Mouse (Mus musculus): ENCODE measurements around the gene 9530053A07Rik. TPM values are rescaled to one million over a fixed set of nuclear protein-coding genes. Genes with fewer than 3 reads are reported as not detected.

Gene 9530053A07Rik
- total and polyA plus RNA-seq, 3 experiments, result not detected

DNA sequence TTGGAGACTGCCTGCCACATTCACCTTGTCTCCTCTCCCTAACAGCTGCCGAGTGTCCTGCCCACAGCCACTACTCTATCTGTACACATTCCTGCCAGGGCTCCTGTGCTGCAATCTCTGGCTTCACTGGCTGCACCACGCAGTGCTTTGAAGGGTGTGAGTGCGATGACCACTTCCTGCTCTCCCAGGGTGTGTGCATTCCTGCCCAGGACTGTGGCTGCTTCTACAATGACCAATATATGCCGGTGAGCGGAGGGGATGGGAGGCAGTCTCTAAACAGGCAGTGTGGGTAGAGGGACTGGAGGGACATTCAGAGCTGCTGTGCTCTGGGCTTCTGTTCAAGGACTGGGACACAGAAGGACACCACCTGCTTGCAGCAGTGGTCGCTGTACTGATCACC is 30.0 kb downstream of the 9530053A07Rik start:
- DNase-seq (ENCODE audit: low read depth, low spot score), result no peak
- no peak overlapping the region for H3K9ac ChIP-seq (ENCODE audit: control insufficient read depth, low read depth, low read length, poor library complexity, severe bottlenecking)
- no peaks in the 10 kb centered on the region for H3K27me3 ChIP-seq (ENCODE audit: control insufficient read depth in 1 of 2, insufficient read depth in 2 of 2, low read length in 2 of 2)
- TF ChIP-seq MAFK (IDR thresholded peaks at IDR 0.05; ENCODE audit: borderline replicate concordance, low read depth, low read length), result no peak
- TF ChIP-seq MYB (IDR thresholded peaks at IDR 0.05; ENCODE audit: low read depth, low read length), result no peak
- TF ChIP-seq JUND (IDR thresholded peaks at IDR 0.05; ENCODE audit: low read depth, low read length), result no peak
- TF ChIP-seq ZC3H11A (IDR thresholded peaks at IDR 0.05; ENCODE audit: low read depth, low read length), result no peak
- no peak for TF ChIP-seq HCFC1 (IDR thresholded peaks at IDR 0.05; ENCODE audit: low read depth, low read length)
- TF ChIP-seq MAZ (IDR thresholded peaks at IDR 0.05; ENCODE audit: low read depth, low read length), result no peak
- no peak for TF ChIP-seq USF2 (IDR thresholded peaks at IDR 0.05; ENCODE audit: borderline replicate concordance in 1 of 2, insufficient read depth in 1 of 2, low read depth in 1 of 2, low read length in 2 of 2)
- no peak for TF ChIP-seq POLR2A (IDR thresholded peaks at IDR 0.05; ENCODE audit: control insufficient read depth in 1 of 2, insufficient read depth in 1 of 2, low read depth in 1 of 2, low read length in 2 of 2, poor library complexity in 1 of 2)
- TF ChIP-seq NELFE (IDR thresholded peaks at IDR 0.05; ENCODE audit: low read depth, low read length), result no peak
- no peak for TF ChIP-seq GATA1 (IDR thresholded peaks at IDR 0.05; ENCODE audit: low read depth, low read length)
- TF ChIP-seq MXI1 (IDR thresholded peaks at IDR 0.05; ENCODE audit: low read depth, low read length), result no peak
- TF ChIP-seq TCF12 (IDR thresholded peaks at IDR 0.05; ENCODE audit: low read depth, low read length), result no peak
- no peak for TF ChIP-seq ELF1 (IDR thresholded peaks at IDR 0.05; ENCODE audit: low read depth, low read length)
- no peak for TF ChIP-seq SIN3A (IDR thresholded peaks at IDR 0.05; ENCODE audit: low read length)
- TF ChIP-seq EP300 (IDR thresholded peaks at IDR 0.05; ENCODE audit: low read depth in 1 of 2, low read length in 2 of 2), result no peak
- TF ChIP-seq POLR2AphosphoS2 (IDR thresholded peaks at IDR 0.05; ENCODE audit: low read length), result no peak
- no peak for TF ChIP-seq TBP (IDR thresholded peaks at IDR 0.05; ENCODE audit: low read depth, low read length)
- no peak for TF ChIP-seq KAT2A (conservative IDR thresholded peaks at IDR 0.05; ENCODE audit: low read depth, low read length)
- TF ChIP-seq ZNF384 (IDR thresholded peaks at IDR 0.05; ENCODE audit: low read depth, low read length), result no peak
- TF ChIP-seq CTCF (IDR thresholded peaks at IDR 0.05 in 2 of 3, conservative IDR thresholded peaks at IDR 0.05 in 1 of 3; ENCODE audit: control insufficient read depth in 1 of 3, insufficient read depth in 1 of 3, low read depth in 2 of 3, low read length in 3 of 3, poor library complexity in 1 of 3, severe bottlenecking in 1 of 3), result no peak
- H3K9me3 ChIP-seq (replicated peaks; ENCODE audit: insufficient read depth, low read length), result no peaks in the 10 kb centered on the region
- no peaks in the 10 kb centered on the region for H3K4me1 ChIP-seq (ENCODE audit: control insufficient read depth in 1 of 2, insufficient read depth in 2 of 2, low read length in 2 of 2)
- no peak overlapping the region for H3K27ac ChIP-seq (ENCODE audit: control insufficient read depth, low read depth, low read length)
- no peaks in the 10 kb centered on the region for H3K36me3 ChIP-seq (ENCODE audit: control insufficient read depth in 1 of 2, insufficient read depth in 2 of 2, low read length in 2 of 2)
- H3K4me3 ChIP-seq (ENCODE audit: control insufficient read depth in 1 of 2, insufficient read depth in 1 of 2, low read depth in 2 of 2, low read length in 2 of 2), result no peak overlapping the region
- no peaks in the 10 kb centered on the region for H3K79me2 ChIP-seq (ENCODE audit: control insufficient read depth, insufficient read depth, low read length, poor library complexity)

DNA sequence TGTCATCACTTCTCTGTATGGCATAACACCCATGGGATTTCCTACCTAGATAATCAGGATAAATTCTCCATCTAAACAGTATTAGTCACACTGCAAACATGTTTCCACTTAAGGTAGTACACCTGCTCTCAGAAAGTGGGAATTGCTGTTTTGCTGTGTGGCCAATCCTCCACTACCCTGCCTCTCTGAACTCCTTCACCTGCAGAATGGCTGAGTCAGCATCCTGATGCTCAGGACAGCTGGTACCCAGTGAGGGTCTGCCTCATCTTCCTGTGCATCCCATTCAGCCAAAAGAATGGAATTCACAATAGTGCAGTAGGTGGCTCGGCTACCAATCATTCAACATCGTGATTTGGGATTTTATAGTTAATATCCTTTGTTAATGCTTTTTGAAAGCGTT is 30.6 kb downstream of the 9530053A07Rik start:
- Histone ChIP-seq H3K4me3 (ENCODE audit: control insufficient read depth in 1 of 2, insufficient read depth in 1 of 2, low read depth in 2 of 2, low read length in 2 of 2) (no peak overlapping the region), H3K27ac (ENCODE audit: control insufficient read depth, low read depth, low read length) (no peak overlapping the region), H3K27me3 (ENCODE audit: control insufficient read depth in 1 of 2, insufficient read depth in 2 of 2, low read length in 2 of 2) (no peaks in the 10 kb centered on the region), H3K9me3 (replicated peaks; ENCODE audit: insufficient read depth, low read length) (no peaks in the 10 kb centered on the region), H3K4me1 (ENCODE audit: control insufficient read depth in 1 of 2, insufficient read depth in 2 of 2, low read length in 2 of 2) (no peaks in the 10 kb centered on the region), H3K9ac (ENCODE audit: control insufficient read depth, low read depth, low read length, poor library complexity, severe bottlenecking) (no peak overlapping the region), H3K36me3 (ENCODE audit: control insufficient read depth in 1 of 2, insufficient read depth in 2 of 2, low read length in 2 of 2) (no peaks in the 10 kb centered on the region), H3K79me2 (ENCODE audit: control insufficient read depth, insufficient read depth, low read length, poor library complexity) (no peaks in the 10 kb centered on the region)
- no peak for DNase-seq (ENCODE audit: low read depth, low spot score)
- TF ChIP-seq MXI1 (IDR thresholded peaks at IDR 0.05; ENCODE audit: low read depth, low read length) (no peak), CHD2 (IDR thresholded peaks at IDR 0.05; ENCODE audit: low read length) (no peak), MYB (IDR thresholded peaks at IDR 0.05; ENCODE audit: low read depth, low read length) (no peak), TAL1 (IDR thresholded peaks at IDR 0.05; ENCODE audit: low read length) (no peak), ETS1 (IDR thresholded peaks at IDR 0.05; ENCODE audit: low read depth, low read length) (no peak), POLR2AphosphoS5 (IDR thresholded peaks at IDR 0.05; ENCODE audit: borderline replicate concordance, low read depth, low read length) (no peak), SIN3A (IDR thresholded peaks at IDR 0.05; ENCODE audit: low read length) (no peak)

Data from MEL (cell line).